Mouse (Mus musculus) MEL (cell line): ENCODE results near the gene Ado. TPM values are rescaled to one million over a fixed set of nuclear protein-coding genes. Genes with fewer than 3 reads are reported as not detected.

Experiments used
- DNase-seq: peaks from one replicate; pipeline ENCODE4 v3.0.0; 2011; ENCODE audit warnings: low read depth, low spot score
- H3K27ac ChIP-seq: 2 replicates; pipeline ENCODE4 v1.5.1; 2012; ENCODE audit warnings: low read depth, mild to moderate bottlenecking, control low read depth, low read length, moderate library complexity; ENCODE audit not compliant: control insufficient read depth
- H3K27me3 ChIP-seq, 2 experiments: fragments of 150-350 bp in 1 of 2; sonication (generic) in 1 of 2; 2 replicates each; pipeline ENCODE4 v1.6.1; 2012; ENCODE audit warnings: low read length in 2 of 2, mild to moderate bottlenecking in 2 of 2, improper control_type of control experiment in 1 of 2, moderate library complexity in 1 of 2; ENCODE audit not compliant: insufficient read depth in 2 of 2, control insufficient read depth in 1 of 2
- H3K36me3 ChIP-seq, 2 experiments: 2 replicates each; pipeline ENCODE4 v1.6.1; 2012 to 2014; ENCODE audit warnings: low read length in 2 of 2, improper control_type of control experiment in 1 of 2, inconsistent platforms in 1 of 2, mild to moderate bottlenecking in 1 of 2; ENCODE audit not compliant: insufficient read depth in 2 of 2, control insufficient read depth in 1 of 2
- H3K4me1 ChIP-seq, 2 experiments: fragments of 150-350 bp in 1 of 2; sonication (generic) in 1 of 2; 2 replicates each; pipeline ENCODE4 v1.6.1; 2012; ENCODE audit warnings: low read length in 2 of 2, improper control_type of control experiment in 1 of 2, mild to moderate bottlenecking in 1 of 2; ENCODE audit not compliant: insufficient read depth in 2 of 2, control insufficient read depth in 1 of 2
- H3K4me3 ChIP-seq, 2 experiments: fragments of 150-350 bp in 1 of 2; sonication (generic) in 1 of 2; 2 replicates each; pipeline ENCODE4 v1.5.1; 2012; ENCODE audit warnings: low read depth in 2 of 2, low read length in 2 of 2, mild to moderate bottlenecking in 2 of 2, moderate library complexity in 2 of 2, control low read depth in 1 of 2, improper control_type of control experiment in 1 of 2; ENCODE audit not compliant: control insufficient read depth in 1 of 2, insufficient read depth in 1 of 2
- H3K79me2 ChIP-seq: 2 replicates; pipeline ENCODE4 v1.6.1; 2012; ENCODE audit warnings: mild to moderate bottlenecking, low read length, moderate library complexity; ENCODE audit not compliant: control insufficient read depth, poor library complexity, insufficient read depth
- H3K9ac ChIP-seq: 2 replicates; pipeline ENCODE4 v1.6.1; 2012; ENCODE audit warnings: low read depth, mild to moderate bottlenecking, control low read depth, low read length, moderate library complexity; ENCODE audit not compliant: control insufficient read depth, poor library complexity, severe bottlenecking
- H3K9me3 ChIP-seq: fragments of 150-350 bp; sonication (generic); replicated peaks from 2 replicates; pipeline ENCODE4 v1.6.1; 2012; ENCODE audit warnings: mild to moderate bottlenecking, low read length, improper control_type of control experiment, moderate library complexity; ENCODE audit not compliant: insufficient read depth
- BHLHE40 ChIP-seq: IDR thresholded peaks from 2 replicates; pipeline ENCODE4 v1.6.1; 2012; ENCODE audit warnings: low read depth, mild to moderate bottlenecking, inconsistent platforms, low read length, improper control_type of control experiment, borderline replicate concordance
- CHD1 ChIP-seq: IDR thresholded peaks from 2 replicates; pipeline ENCODE4 v1.6.1; 2012; ENCODE audit warnings: low read depth, mild to moderate bottlenecking, inconsistent platforms, low read length, improper control_type of control experiment
- CHD2 ChIP-seq: IDR thresholded peaks from 2 replicates; pipeline ENCODE4 v1.6.1; 2011; ENCODE audit warnings: low read length, improper control_type of control experiment
- E2F4 ChIP-seq: IDR thresholded peaks from 2 replicates; pipeline ENCODE4 v1.6.1; 2011; ENCODE audit warnings: low read depth, low read length, improper control_type of control experiment, borderline replicate concordance
- ELF1 ChIP-seq: IDR thresholded peaks from 2 replicates; pipeline ENCODE4 v1.6.1; 2014; ENCODE audit warnings: low read depth, mild to moderate bottlenecking, inconsistent platforms, low read length, improper control_type of control experiment, moderate library complexity
- ETS1 ChIP-seq: IDR thresholded peaks from 2 replicates; pipeline ENCODE4 v1.6.1; 2012; ENCODE audit warnings: low read depth, mild to moderate bottlenecking, inconsistent platforms, low read length, improper control_type of control experiment, moderate library complexity
- HCFC1 ChIP-seq: IDR thresholded peaks from 2 replicates; pipeline ENCODE4 v1.6.1; 2012; ENCODE audit warnings: low read depth, mild to moderate bottlenecking, inconsistent platforms, low read length, improper control_type of control experiment, moderate library complexity
- JUND ChIP-seq: IDR thresholded peaks from 2 replicates; pipeline ENCODE4 v1.6.1; 2011; ENCODE audit warnings: low read depth, mild to moderate bottlenecking, improper control_type of control experiment, low read length
- KAT2A ChIP-seq: conservative IDR thresholded peaks from 2 replicates; pipeline ENCODE4 v1.6.1; 2012; ENCODE audit warnings: low read depth, low read length, improper control_type of control experiment, inconsistent platforms
- MAZ ChIP-seq: IDR thresholded peaks from 2 replicates; pipeline ENCODE4 v1.6.1; 2012; ENCODE audit warnings: low read depth, mild to moderate bottlenecking, inconsistent platforms, low read length, improper control_type of control experiment
- MEF2A ChIP-seq: IDR thresholded peaks from 2 replicates; pipeline ENCODE4 v1.6.1; 2014; ENCODE audit warnings: low read depth, mild to moderate bottlenecking, inconsistent platforms, low read length, improper control_type of control experiment; ENCODE audit not compliant: poor library complexity, insufficient replicate concordance, severe bottlenecking; ENCODE audit errors: extremely low read depth
- MXI1 ChIP-seq: IDR thresholded peaks from 2 replicates; pipeline ENCODE4 v1.6.1; 2011; ENCODE audit warnings: mild to moderate bottlenecking, low read depth, low read length, improper control_type of control experiment
- MYB ChIP-seq: IDR thresholded peaks from 2 replicates; pipeline ENCODE4 v1.6.1; 2011; ENCODE audit warnings: mild to moderate bottlenecking, low read depth, low read length, improper control_type of control experiment
- MYC ChIP-seq: IDR thresholded peaks from 2 replicates; pipeline ENCODE4 v1.6.1; 2011; ENCODE audit warnings: low read depth, mild to moderate bottlenecking, low read length, improper control_type of control experiment, moderate library complexity
- NELFE ChIP-seq: IDR thresholded peaks from 2 replicates; pipeline ENCODE4 v1.6.1; 2011; ENCODE audit warnings: low read depth, low read length, improper control_type of control experiment
- POLR2A ChIP-seq, 2 experiments: IDR thresholded peaks; 2 replicates each; pipeline ENCODE4 v1.6.1; 2011 to 2012; ENCODE audit warnings: low read length in 2 of 2, mild to moderate bottlenecking in 2 of 2, control low read depth in 1 of 2, improper control_type of control experiment in 1 of 2, low read depth in 1 of 2, moderate library complexity in 1 of 2; ENCODE audit not compliant: control insufficient read depth in 1 of 2, insufficient read depth in 1 of 2, poor library complexity in 1 of 2
- POLR2AphosphoS2 ChIP-seq: IDR thresholded peaks from 2 replicates; pipeline ENCODE4 v1.6.1; 2011; ENCODE audit warnings: low read length, improper control_type of control experiment
- POLR2AphosphoS5 ChIP-seq: IDR thresholded peaks from 2 replicates; pipeline ENCODE4 v1.6.1; 2012; ENCODE audit warnings: low read depth, borderline replicate concordance, mild to moderate bottlenecking, inconsistent platforms, low read length, moderate library complexity, mixed read lengths
- RAD21 ChIP-seq: IDR thresholded peaks from 2 replicates; pipeline ENCODE4 v1.6.1; 2011; ENCODE audit warnings: mild to moderate bottlenecking, low read depth, low read length, improper control_type of control experiment
- RCOR1 ChIP-seq: IDR thresholded peaks from 2 replicates; pipeline ENCODE4 v1.6.1; 2012; ENCODE audit warnings: low read depth, mild to moderate bottlenecking, inconsistent platforms, low read length, improper control_type of control experiment
- SIN3A ChIP-seq: IDR thresholded peaks from 2 replicates; pipeline ENCODE4 v1.6.1; 2012; ENCODE audit warnings: low read length, improper control_type of control experiment, inconsistent platforms
- TAL1 ChIP-seq: IDR thresholded peaks from 2 replicates; pipeline ENCODE4 v1.6.1; 2012; ENCODE audit warnings: mild to moderate bottlenecking, inconsistent platforms, low read length, moderate library complexity, mixed read lengths
- TBP ChIP-seq: IDR thresholded peaks from 2 replicates; pipeline ENCODE4 v1.8.0; 2011; ENCODE audit warnings: low read depth, low read length, improper control_type of control experiment
- TCF12 ChIP-seq: IDR thresholded peaks from 2 replicates; pipeline ENCODE4 v1.6.1; 2014; ENCODE audit warnings: low read depth, mild to moderate bottlenecking, inconsistent platforms, low read length, improper control_type of control experiment, moderate library complexity
- USF1 ChIP-seq: IDR thresholded peaks from 2 replicates; pipeline ENCODE4 v1.6.1; 2014; ENCODE audit warnings: low read depth, mild to moderate bottlenecking, inconsistent platforms, low read length, improper control_type of control experiment, moderate library complexity
- USF2 ChIP-seq, 2 experiments: IDR thresholded peaks; 2 replicates each; pipeline ENCODE4 v1.6.1; 2011 to 2012; ENCODE audit warnings: improper control_type of control experiment in 2 of 2, low read length in 2 of 2, borderline replicate concordance in 1 of 2, inconsistent platforms in 1 of 2, low read depth in 1 of 2, mild to moderate bottlenecking in 1 of 2; ENCODE audit not compliant: insufficient read depth in 1 of 2
- ZC3H11A ChIP-seq: IDR thresholded peaks from 2 replicates; pipeline ENCODE4 v1.6.1; 2012; ENCODE audit warnings: low read depth, mild to moderate bottlenecking, inconsistent platforms, low read length, improper control_type of control experiment
- ZKSCAN1 ChIP-seq: IDR thresholded peaks from 2 replicates; pipeline ENCODE4 v1.6.1; 2012; ENCODE audit warnings: low read depth, mild to moderate bottlenecking, inconsistent platforms, low read length, improper control_type of control experiment, moderate library complexity
- ZNF384 ChIP-seq: IDR thresholded peaks from 2 replicates; pipeline ENCODE4 v1.6.1; 2012; ENCODE audit warnings: low read depth, mild to moderate bottlenecking, inconsistent platforms, low read length, improper control_type of control experiment
- polyA plus RNA-seq, 2 experiments: library from polyadenylated mRNA; stranded (reverse) in 1 of 2; unstranded in 1 of 2; fragments of >175 nt in 1 of 2; fragments of >200 nt in 1 of 2; gene quantifications; 2 replicates each; pipeline versions ENCODE4 v1.2.1 to v1.2.4; 2012; ENCODE audit warnings: low replicate concordance in 2 of 2, low read depth in 1 of 2; ENCODE audit not compliant: insufficient read length in 2 of 2, insufficient read depth in 1 of 2, missing spikeins in 1 of 2
- total RNA-seq: library from RNA; depleted of rRNA; stranded (reverse); fragments of 300-350 nt; gene quantifications from 2 replicates; pipeline ENCODE4 v1.2.3, GENCODE M21; 2012

Ado gene
- total and polyA plus RNA-seq, 3 experiments, result 16.9 to 86.9 (median 19.3) TPM

GRCm38 (mm10) chr10:67538106-67538505 lies 10.6 kb downstream of the Ado start:
- no peaks in the 10 kb centered on the region for H3K79me2 ChIP-seq
- H3K9ac ChIP-seq, result no peak overlapping the region; the same call in 1 of the 2 replicates
- no peaks in the 10 kb centered on the region for H3K9me3 ChIP-seq
- H3K27ac ChIP-seq, result no peak overlapping the region
- no peak for DNase-seq
- H3K4me3 ChIP-seq, result peak overlapping the region; percentile 60 to 80; a peak in 3 of 4 replicates
- no peaks in the 10 kb centered on the region for H3K27me3 ChIP-seq
- no peak for TF ChIP-seq NELFE
- TF ChIP-seq ZC3H11A, result no peak
- TF ChIP-seq KAT2A, result no peak
- no peak for TF ChIP-seq POLR2AphosphoS5
- no peak for TF ChIP-seq MYC
- no peak for TF ChIP-seq ZKSCAN1
- no peak for TF ChIP-seq MYB
- TF ChIP-seq JUND, result no peak
- no peak for TF ChIP-seq ETS1
- no peak for TF ChIP-seq E2F4
- TF ChIP-seq ELF1, result no peak
- no peak for TF ChIP-seq BHLHE40
- no peak for TF ChIP-seq USF2 (IDR thresholded peaks at IDR 0.05; ENCODE audit: borderline replicate concordance in 1 of 2, insufficient read depth in 1 of 2, low read depth in 1 of 2, low read length in 2 of 2)
- peaks cover 0 to 3% of the 10 kb centered on the region in 2 experiments; a peak in 1 of 4 replicates for H3K4me1 ChIP-seq
- no peaks in the 10 kb centered on the region for H3K36me3 ChIP-seq

- Histone ChIP-seq H3K27ac (peak overlapping the region; percentile 62), H3K9ac (peak overlapping the region; percentile 78), H3K4me1 (peaks cover 0 to 3% of the 10 kb centered on the region in 2 experiments; a peak in 1 of 4 replicates), H3K36me3 (no peaks in the 10 kb centered on the region), H3K4me3 (peak overlapping the region; percentile 60 to 80), H3K79me2 (no peaks in the 10 kb centered on the region), H3K9me3 (no peaks in the 10 kb centered on the region), H3K27me3 (no peaks in the 10 kb centered on the region)
- peak; percentile 95 for DNase-seq
- no peak for TF ChIP-seq TAL1
- TF ChIP-seq POLR2A (IDR thresholded peaks at IDR 0.05; ENCODE audit: control insufficient read depth in 1 of 2, insufficient read depth in 1 of 2, low read depth in 1 of 2, low read length in 2 of 2, poor library complexity in 1 of 2), result peak in 1 of 2 experiments; percentile 17; a peak in 1 of 4 replicates
- TF ChIP-seq HCFC1, result no peak
- peak; percentile 25; the same call in 1 of the 2 replicates for TF ChIP-seq RCOR1
- TF ChIP-seq TCF12, result no peak
- peak; percentile 95 for TF ChIP-seq ZNF384
- no peak for TF ChIP-seq BHLHE40
- TF ChIP-seq SIN3A, result peak; percentile 88
- TF ChIP-seq POLR2AphosphoS2, result no peak
- peak; percentile 81; the same call in 1 of the 2 replicates for TF ChIP-seq MEF2A
- TF ChIP-seq ETS1, result peak; percentile 67; the same call in 1 of the 2 replicates
- TF ChIP-seq CHD2, result no peak
- TF ChIP-seq MXI1, result peak; percentile 15; the same call in 1 of the 2 replicates
- no peak for TF ChIP-seq MYC
- no peak for TF ChIP-seq MAZ
- TF ChIP-seq POLR2AphosphoS5, result no peak
- TF ChIP-seq CHD1, result no peak; the same call in 1 of the 2 replicates
- no peak; the same call in 1 of the 2 replicates for TF ChIP-seq RAD21
- TF ChIP-seq TBP, result peak; percentile 55; the same call in 1 of the 2 replicates
- TF ChIP-seq NELFE, result no peak
- peak; percentile 94 for TF ChIP-seq USF1
Measured at GRCm38 (mm10) chr10:67537151-67537994, 11.4 kb downstream of the Ado start.
